Mouse (Mus musculus) midbrain, postnatal 0 days (tissue): ENCODE data around the gene Pacs2. TPM values are rescaled to one million over a fixed set of nuclear protein-coding genes. Genes with fewer than 3 reads are reported as not detected.

Source experiments
- ATAC-seq: fragments of 200-750 bp; cut with Nextera tagmentation; 2 replicates; pipeline ENCODE4 v1.8.0; 2017; ENCODE audit warnings: moderate number of reproducible peaks, mild to moderate bottlenecking, moderate TSS enrichment, moderate library complexity; ENCODE audit not compliant: low FRiP score
- DNase-seq: peaks from one replicate; pipeline ENCODE4 v3.0.0-alpha.2; 2015; ENCODE audit warnings: low spot score
- H3K27ac ChIP-seq: fragments of 300-500 bp; sonication (generic); 2 replicates; pipeline ENCODE4 v1.5.1; 2014; ENCODE audit warnings: low read depth, mild to moderate bottlenecking, low read length, mixed read lengths
- H3K27me3 ChIP-seq: fragments of 300-500 bp; sonication (generic); 2 replicates; pipeline ENCODE4 v1.6.1; 2014; ENCODE audit warnings: low read length, control low read depth, mixed read lengths; ENCODE audit not compliant: insufficient read depth
- H3K36me3 ChIP-seq: fragments of 300-500 bp; sonication (generic); 2 replicates; pipeline ENCODE4 v1.6.1; 2014; ENCODE audit warnings: low read length, control low read depth, mixed read lengths; ENCODE audit not compliant: insufficient read depth
- H3K4me1 ChIP-seq: fragments of 300-500 bp; sonication (generic); 2 replicates; pipeline ENCODE4 v1.6.1; 2014; ENCODE audit warnings: mild to moderate bottlenecking, control low read depth, antibody characterized with exemption, low read length, mixed read lengths; ENCODE audit not compliant: insufficient read depth
- H3K4me2 ChIP-seq: fragments of 300-500 bp; sonication (generic); 2 replicates; pipeline ENCODE4 v1.6.1; 2014; ENCODE audit warnings: low read depth, mild to moderate bottlenecking, low read length, mixed read lengths; ENCODE audit not compliant: poor library complexity, severe bottlenecking
- H3K4me3 ChIP-seq: fragments of 300-500 bp; sonication (generic); 2 replicates; pipeline ENCODE4 v1.5.1; 2014; ENCODE audit warnings: low read depth, mild to moderate bottlenecking, low read length, moderate library complexity
- H3K9ac ChIP-seq: fragments of 300-500 bp; sonication (generic); replicated peaks from 2 replicates; pipeline ENCODE4 v1.6.1; 2014; ENCODE audit warnings: mild to moderate bottlenecking, low read length, moderate library complexity, mixed read lengths; ENCODE audit not compliant: poor library complexity, severe bottlenecking
- H3K9me3 ChIP-seq: fragments of 300-500 bp; sonication (generic); 2 replicates; pipeline ENCODE4 v1.6.1; 2016; ENCODE audit warnings: low read length, control low read depth
- CTCF ChIP-seq: IDR thresholded peaks from 2 replicates; pipeline ENCODE4 v1.5.1; 2016; ENCODE audit warnings: antibody characterized with exemption, mild to moderate bottlenecking
- WGBS: fragments of 180-500 bp; shearing (Covaris S2); extraction: QIAGEN DNeasy Blood & Tissue Kit; methylation state at CpG from one replicate; pipeline ENCODE4 v1.1.7; 2014; 5-methylcytosine and 5-hydroxymethylcytosine counted together
- microRNA-seq: library from miRNA; unstranded; fragments of <30 nt; microRNA quantifications from one replicate; pipeline ENCODE4, GENCODE M21; 2016; ENCODE audit warnings: borderline number of aligned reads
- polyA plus RNA-seq: library from polyadenylated mRNA; unstranded; fragments of >200 nt; fragmentation: Nextera tagmentation; extraction: Ambion mirVana; gene quantifications from 2 replicates; pipeline ENCODE4 v1.2.1, GENCODE M21; 2015
- total RNA-seq: library from RNA; depleted of rRNA; stranded (reverse); fragments of >200 nt; gene quantifications from 2 replicates; pipeline ENCODE4 v1.2.3, GENCODE M21; 2014; rRNA removed

Gene Pacs2
- total and polyA plus RNA-seq, 2 experiments from 2014 or later, result 25.8 to 162 TPM

- peaks cover 42% of the 10 kb centered on the region for H3K36me3 ChIP-seq
- no peak overlapping the region for H3K9ac ChIP-seq
- no peaks in the 10 kb centered on the region for H3K9me3 ChIP-seq
- ATAC-seq, result no peak
- no peaks in the 10 kb centered on the region for H3K4me1 ChIP-seq
- 84% methylated on average over 16 of the region's 16 CpGs for WGBS
- no peak overlapping the region for H3K4me2 ChIP-seq
- no peak for TF ChIP-seq CTCF
- H3K4me3 ChIP-seq, result no peak overlapping the region
- H3K27ac ChIP-seq, result no peak overlapping the region
- H3K27me3 ChIP-seq, result no peaks in the 10 kb centered on the region
- DNase-seq, result no peak
Observed at GRCm38 (mm10) chr12:113114856-113115538, 100.7 kb downstream of the Pacs2 start.

- Histone ChIP-seq H3K36me3 (peaks cover 64% of the 10 kb centered on the region), H3K9ac (no peak overlapping the region), H3K4me1 (no peaks in the 10 kb centered on the region), H3K9me3 (no peaks in the 10 kb centered on the region), H3K4me3 (no peak overlapping the region), H3K4me2 (no peak overlapping the region), H3K27me3 (no peaks in the 10 kb centered on the region), H3K27ac (no peak overlapping the region)
- WGBS, result 87% methylated on average over 20 of the region's 20 CpGs
- peak; percentile 68 for ATAC-seq
- peak; percentile 84 for DNase-seq
- peak; percentile 99 for TF ChIP-seq CTCF
Observed at GRCm38 (mm10) chr12:113119516-113120410, 105.5 kb downstream of the Pacs2 start.

Small RNA genes lying within 50 kb of the gene (microRNA-seq; reads per million reads assigned to microRNA genes)
- gene Gm44471, result not detected

Other genes with a start within 250 kb of the Pacs2 start
- 5.1 and 6.1 TPM in 2 replicates for gene Ahnak2, start 211.9 kb upstream of the Pacs2 start, total RNA-seq
- 1.6 and 1.9 TPM in 2 replicates for gene Ahnak2, start 211.9 kb upstream of the Pacs2 start, polyA plus RNA-seq
- gene Clba1, start 205.6 kb upstream of the Pacs2 start, total RNA-seq, result 13.6 and 23.1 TPM in 2 replicates
- gene Clba1, start 205.6 kb upstream of the Pacs2 start, polyA plus RNA-seq, result 25.2 and 25.9 TPM in 2 replicates
- gene Cdca4, start 185.1 kb upstream of the Pacs2 start, total RNA-seq, result 19.8 and 22.6 TPM in 2 replicates
- 20.8 and 22.0 TPM in 2 replicates for gene Cdca4, start 185.1 kb upstream of the Pacs2 start, polyA plus RNA-seq
- gene Gpr132, start 146.3 kb upstream of the Pacs2 start, total RNA-seq, result 0.16 TPM in 1 of 2 replicates, not detected in the other
- gene Gpr132, start 146.3 kb upstream of the Pacs2 start, polyA plus RNA-seq, result 0.06 TPM in 2 replicates
- 88.4 and 94.6 TPM in 2 replicates for gene Jag2, start 84.7 kb upstream of the Pacs2 start, total RNA-seq
- 9.4 and 12.1 TPM in 2 replicates for gene Jag2, start 84.7 kb upstream of the Pacs2 start, polyA plus RNA-seq
- 23.6 and 25.8 TPM in 2 replicates for gene Nudt14, start 72.4 kb upstream of the Pacs2 start, total RNA-seq
- 41.8 and 48.0 TPM in 2 replicates for gene Nudt14, start 72.4 kb upstream of the Pacs2 start, polyA plus RNA-seq
- 79.0 and 81.6 TPM in 2 replicates for gene Btbd6, start 38.0 kb upstream of the Pacs2 start, total RNA-seq
- 58.4 and 61.9 TPM in 2 replicates for gene Btbd6, start 38.0 kb upstream of the Pacs2 start, polyA plus RNA-seq
- 42.1 and 51.3 TPM in 2 replicates for gene Brf1, start 13.8 kb upstream of the Pacs2 start, total RNA-seq
- 34.9 and 39.0 TPM in 2 replicates for gene Brf1, start 13.8 kb upstream of the Pacs2 start, polyA plus RNA-seq
- gene Tex22, start 60.0 kb downstream of the Pacs2 start, total RNA-seq, result 0.85 and 2.2 TPM in 2 replicates
- gene Tex22, start 60.0 kb downstream of the Pacs2 start, polyA plus RNA-seq, result 0.15 TPM in 1 of 2 replicates, not detected in the other
- 48.3 and 55.2 TPM in 2 replicates for gene Mta1, start 83.8 kb downstream of the Pacs2 start, total RNA-seq
- gene Mta1, start 83.8 kb downstream of the Pacs2 start, polyA plus RNA-seq, result 15.3 and 16.8 TPM in 2 replicates
- gene Crip2, start 125.7 kb downstream of the Pacs2 start, total RNA-seq, result 147 and 185 TPM in 2 replicates
- 317 and 336 TPM in 2 replicates for gene Crip2, start 125.7 kb downstream of the Pacs2 start, polyA plus RNA-seq
- gene Crip1, start 131.8 kb downstream of the Pacs2 start, total RNA-seq, result 2.5 and 3.9 TPM in 2 replicates
- gene Crip1, start 131.8 kb downstream of the Pacs2 start, polyA plus RNA-seq, result 25.0 and 26.0 TPM in 2 replicates
- gene Tedc1, start 141.9 kb downstream of the Pacs2 start, total RNA-seq, result 4.3 and 17.0 TPM in 2 replicates
- 8.8 and 8.9 TPM in 2 replicates for gene Tedc1, start 141.9 kb downstream of the Pacs2 start, polyA plus RNA-seq
- gene Tmem121, start 171.4 kb downstream of the Pacs2 start, total RNA-seq, result 80.8 and 89.1 TPM in 2 replicates
- gene Tmem121, start 171.4 kb downstream of the Pacs2 start, polyA plus RNA-seq, result 63.6 and 67.5 TPM in 2 replicates